Mouse (Mus musculus): ENCODE measurements around the gene Rxra. TPM values are rescaled to one million over a fixed set of nuclear protein-coding genes. Genes with fewer than 3 reads are reported as not detected.
A peak's percentile ranks its signal among the peaks of the same experiment; 100 is the strongest.

The Rxra gene
- total and polyA plus RNA-seq, 3 experiments, result 0.05 TPM; not detected in 2

GRCm38 (mm10) chr2:27687973-27688372 lies 11.7 kb downstream of the Rxra start:
- H3K9me3 ChIP-seq (replicated peaks), result no peaks in the 10 kb centered on the region
- DNase-seq (ENCODE audit: low spot score) (no peak), ATAC-seq (ENCODE audit: extremely low read depth, insufficient number of reproducible peaks, low FRiP score, poor library complexity, severe bottlenecking) (no peak)
- TF ChIP-seq POLR2AphosphoS5 (IDR thresholded peaks at IDR 0.05; ENCODE audit: insufficient replicate concordance, low read depth, low read length), result no peak
- TF ChIP-seq TAL1 (conservative IDR thresholded peaks at IDR 0.05; ENCODE audit: low read depth, low read length), result no peak
- no peak for TF ChIP-seq GATA1 (IDR thresholded peaks at IDR 0.05; ENCODE audit: borderline replicate concordance, low read length)
- TF ChIP-seq CTCF (IDR thresholded peaks at IDR 0.05; ENCODE audit: low read depth, low read length), result no peak
- TF ChIP-seq GATA2 (IDR thresholded peaks at IDR 0.05; ENCODE audit: borderline replicate concordance, low read depth, low read length), result no peak
- no peak overlapping the region for H3K4me3 ChIP-seq (ENCODE audit: low read depth, low read length)
- no peaks in the 10 kb centered on the region for H3K36me3 ChIP-seq (replicated peaks)
- H3K27me3 ChIP-seq (ENCODE audit: insufficient read depth, low read length), result peaks cover 74% of the 10 kb centered on the region
- peaks cover 7% of the 10 kb centered on the region for H3K4me1 ChIP-seq (ENCODE audit: insufficient read depth, low read depth, low read length)

GRCm38 (mm10) chr2:27690714-27691113 lies 14.5 kb downstream of the Rxra start:
- TF ChIP-seq POLR2AphosphoS5 (IDR thresholded peaks at IDR 0.05; ENCODE audit: insufficient replicate concordance, low read depth, low read length), result no peak
- no peak for TF ChIP-seq CTCF (IDR thresholded peaks at IDR 0.05; ENCODE audit: low read depth, low read length)
- TF ChIP-seq TAL1 (conservative IDR thresholded peaks at IDR 0.05; ENCODE audit: low read depth, low read length), result no peak
- no peak for TF ChIP-seq GATA2 (IDR thresholded peaks at IDR 0.05; ENCODE audit: borderline replicate concordance, low read depth, low read length)
- TF ChIP-seq GATA1 (IDR thresholded peaks at IDR 0.05; ENCODE audit: borderline replicate concordance, low read length), result no peak
- no peaks in the 10 kb centered on the region for H3K36me3 ChIP-seq (replicated peaks)
- no peak for DNase-seq (ENCODE audit: low spot score)
- ATAC-seq (ENCODE audit: extremely low read depth, insufficient number of reproducible peaks, low FRiP score, poor library complexity, severe bottlenecking), result no peak
- peaks cover 70% of the 10 kb centered on the region for H3K27me3 ChIP-seq (ENCODE audit: insufficient read depth, low read length)
- no peak overlapping the region for H3K4me3 ChIP-seq (ENCODE audit: low read depth, low read length)
- H3K9me3 ChIP-seq (replicated peaks), result no peaks in the 10 kb centered on the region
- H3K4me1 ChIP-seq (ENCODE audit: insufficient read depth, low read depth, low read length), result peaks cover 26% of the 10 kb centered on the region

DNA sequence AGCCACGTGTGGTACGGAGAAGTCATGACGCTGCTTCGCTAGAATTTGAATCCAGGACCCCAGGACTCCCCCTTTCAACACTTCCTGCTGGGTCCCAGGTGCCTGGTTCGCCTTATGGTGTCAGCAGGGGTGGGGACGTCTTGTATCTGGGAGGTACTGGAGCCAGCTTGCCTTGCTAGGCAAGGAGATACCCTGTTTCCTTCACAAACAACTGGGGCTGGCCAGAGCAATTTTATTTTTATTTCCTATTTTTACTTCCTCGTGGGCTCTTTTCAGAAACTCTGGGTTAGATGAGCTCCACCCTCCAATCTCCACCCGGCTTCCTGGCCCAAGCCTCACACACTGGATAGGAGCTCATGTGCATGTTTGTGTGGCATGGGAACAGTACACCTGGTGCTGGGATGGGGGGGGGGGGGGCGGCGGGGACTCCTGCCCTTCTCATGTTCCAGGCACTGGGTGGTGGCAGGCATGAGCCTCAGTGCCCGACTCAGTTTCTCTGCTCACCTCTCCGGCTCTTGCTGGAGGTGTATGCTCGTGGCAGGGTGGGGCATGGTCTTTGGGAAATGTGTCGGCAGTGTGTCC lies 15.0 kb downstream of the Rxra start:
- Histone ChIP-seq H3K4me1 (ENCODE audit: insufficient read depth, low read depth, low read length) (peaks cover 26% of the 10 kb centered on the region), H3K36me3 (replicated peaks) (no peaks in the 10 kb centered on the region), H3K4me3 (ENCODE audit: low read depth, low read length) (no peak overlapping the region), H3K9me3 (replicated peaks) (no peaks in the 10 kb centered on the region), H3K27me3 (ENCODE audit: insufficient read depth, low read length) (peaks cover 70% of the 10 kb centered on the region)
- DNase-seq (ENCODE audit: low spot score) (no peak), ATAC-seq (ENCODE audit: extremely low read depth, insufficient number of reproducible peaks, low FRiP score, poor library complexity, severe bottlenecking) (no peak)
- TF ChIP-seq CTCF (IDR thresholded peaks at IDR 0.05; ENCODE audit: low read depth, low read length), result no peak
- TF ChIP-seq TAL1 (conservative IDR thresholded peaks at IDR 0.05; ENCODE audit: low read depth, low read length), result no peak
- no peak for TF ChIP-seq GATA1 (IDR thresholded peaks at IDR 0.05; ENCODE audit: borderline replicate concordance, low read length)
- TF ChIP-seq GATA2 (IDR thresholded peaks at IDR 0.05; ENCODE audit: borderline replicate concordance, low read depth, low read length), result no peak
- TF ChIP-seq POLR2AphosphoS5 (IDR thresholded peaks at IDR 0.05; ENCODE audit: insufficient replicate concordance, low read depth, low read length), result no peak

DNA sequence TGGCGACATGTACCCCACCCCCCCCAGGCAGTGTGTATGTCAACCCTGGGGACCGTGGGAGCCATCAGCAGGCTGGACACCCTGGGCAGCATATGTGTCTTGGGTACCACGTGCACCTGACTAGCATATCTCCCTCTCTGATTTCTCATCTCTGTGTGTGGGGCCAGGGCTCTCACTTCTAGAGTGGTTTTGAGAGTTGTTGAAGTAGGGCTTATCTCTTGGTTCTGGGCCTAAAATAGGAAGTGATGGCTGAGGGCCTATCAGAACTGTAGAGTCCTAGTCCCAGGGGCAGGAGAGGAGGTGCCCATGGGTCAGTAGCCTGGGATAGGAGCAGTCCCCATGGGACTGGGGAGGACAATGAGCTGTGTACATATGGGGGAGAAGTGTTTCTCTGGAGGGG lies 16.4 kb downstream of the Rxra start:
- TF ChIP-seq GATA2 (IDR thresholded peaks at IDR 0.05; ENCODE audit: borderline replicate concordance, low read depth, low read length) (no peak), POLR2AphosphoS5 (IDR thresholded peaks at IDR 0.05; ENCODE audit: insufficient replicate concordance, low read depth, low read length) (no peak), GATA1 (IDR thresholded peaks at IDR 0.05; ENCODE audit: borderline replicate concordance, low read length) (no peak), CTCF (IDR thresholded peaks at IDR 0.05; ENCODE audit: low read depth, low read length) (no peak), TAL1 (conservative IDR thresholded peaks at IDR 0.05; ENCODE audit: low read depth, low read length) (no peak)
- H3K36me3 ChIP-seq (replicated peaks), result no peaks in the 10 kb centered on the region
- H3K4me1 ChIP-seq (ENCODE audit: insufficient read depth, low read depth, low read length), result peaks cover 34% of the 10 kb centered on the region
- ATAC-seq (ENCODE audit: extremely low read depth, insufficient number of reproducible peaks, low FRiP score, poor library complexity, severe bottlenecking), result no peak
- no peak overlapping the region for H3K4me3 ChIP-seq (ENCODE audit: low read depth, low read length)
- H3K27me3 ChIP-seq (ENCODE audit: insufficient read depth, low read length), result peaks cover 71% of the 10 kb centered on the region
- DNase-seq (ENCODE audit: low spot score), result no peak
- no peaks in the 10 kb centered on the region for H3K9me3 ChIP-seq (replicated peaks)

DNA sequence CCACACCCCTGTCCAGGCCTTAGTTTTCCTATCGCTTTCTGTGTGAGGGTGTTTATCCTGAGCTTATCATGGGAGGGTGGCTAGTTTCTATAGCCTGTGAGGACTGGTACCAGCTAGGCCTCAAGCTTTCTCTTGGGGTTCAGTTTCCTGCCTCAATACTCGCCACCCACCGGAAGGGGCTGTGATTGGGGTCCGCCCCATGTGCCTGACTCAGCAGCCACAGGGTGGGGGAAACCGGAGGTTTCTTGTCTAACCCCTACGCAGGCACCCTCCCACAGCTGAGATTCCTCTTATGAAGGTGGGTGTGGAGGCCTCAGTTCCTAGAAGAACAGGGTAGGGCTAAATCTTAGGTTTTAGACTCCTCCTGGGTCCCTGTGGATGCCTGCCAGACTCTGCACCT lies 17.4 kb downstream of the Rxra start:
- H3K9me3 ChIP-seq (replicated peaks), result no peaks in the 10 kb centered on the region
- no peak overlapping the region for H3K4me3 ChIP-seq (ENCODE audit: low read depth, low read length)
- TF ChIP-seq TAL1 (conservative IDR thresholded peaks at IDR 0.05; ENCODE audit: low read depth, low read length), result no peak
- no peak for TF ChIP-seq POLR2AphosphoS5 (IDR thresholded peaks at IDR 0.05; ENCODE audit: insufficient replicate concordance, low read depth, low read length)
- no peak for TF ChIP-seq GATA2 (IDR thresholded peaks at IDR 0.05; ENCODE audit: borderline replicate concordance, low read depth, low read length)
- no peak for TF ChIP-seq GATA1 (IDR thresholded peaks at IDR 0.05; ENCODE audit: borderline replicate concordance, low read length)
- no peak for ATAC-seq (ENCODE audit: extremely low read depth, insufficient number of reproducible peaks, low FRiP score, poor library complexity, severe bottlenecking)
- peaks cover 44% of the 10 kb centered on the region for H3K4me1 ChIP-seq (ENCODE audit: insufficient read depth, low read depth, low read length)
- peaks cover 67% of the 10 kb centered on the region for H3K27me3 ChIP-seq (ENCODE audit: insufficient read depth, low read length)
- no peak for DNase-seq (ENCODE audit: low spot score)
- no peaks in the 10 kb centered on the region for H3K36me3 ChIP-seq (replicated peaks)

GRCm38 (mm10) chr2:27699574-27699973 lies 23.3 kb downstream of the Rxra start:
- no peaks in the 10 kb centered on the region for H3K36me3 ChIP-seq (replicated peaks)
- ATAC-seq (ENCODE audit: extremely low read depth, insufficient number of reproducible peaks, low FRiP score, poor library complexity, severe bottlenecking), result no peak
- H3K9me3 ChIP-seq (replicated peaks), result no peaks in the 10 kb centered on the region
- H3K4me1 ChIP-seq (ENCODE audit: insufficient read depth, low read depth, low read length), result peaks cover 79% of the 10 kb centered on the region
- H3K27me3 ChIP-seq (ENCODE audit: insufficient read depth, low read length), result peaks cover 36% of the 10 kb centered on the region
- peak overlapping the region; percentile 38; the same call in 1 of the 2 replicates for H3K4me3 ChIP-seq (ENCODE audit: low read depth, low read length)
- TF ChIP-seq POLR2AphosphoS5 (IDR thresholded peaks at IDR 0.05; ENCODE audit: insufficient replicate concordance, low read depth, low read length) (no peak), GATA2 (IDR thresholded peaks at IDR 0.05; ENCODE audit: borderline replicate concordance, low read depth, low read length) (no peak), CTCF (IDR thresholded peaks at IDR 0.05; ENCODE audit: low read depth, low read length) (no peak), TAL1 (conservative IDR thresholded peaks at IDR 0.05; ENCODE audit: low read depth, low read length) (no peak), GATA1 (IDR thresholded peaks at IDR 0.05; ENCODE audit: borderline replicate concordance, low read length) (no peak)
- DNase-seq (ENCODE audit: low spot score), result no peak
